Mouse (Mus musculus): ENCODE data around the gene Gm21762. TPM values are rescaled to one million over a fixed set of nuclear protein-coding genes. Genes with fewer than 3 reads are reported as not detected.
"Not testable (repeated sequence)": the region's sequence is repeated elsewhere in the genome, so short reads cannot be mapped to it uniquely, and the experiment has no call there.

Gene Gm21762
- polyA plus RNA-seq (2012; rRNA removed) = not detected in 2 replicates

GRCm38 (mm10) chr13:120215847-120216246, at the start of gene Gm21762:
TSS of gene Gm21762 (minus strand) at chr13:120215947.
- not testable (repeated sequence) for H3K4me1 ChIP-seq (ENCODE audit: control insufficient read depth, insufficient read depth, low read length); H3K27ac ChIP-seq (ENCODE audit: insufficient read depth, low read length); H3K4me3 ChIP-seq (ENCODE audit: insufficient read depth, low read length)

GRCm38 (mm10) chr13:120262870-120263269, 47.1 kb upstream of the Gm21762 start, which contains the start of gene AF067061:
TSS of gene AF067061 (plus strand) at chr13:120263114.
- H3K4me1 ChIP-seq (ENCODE audit: control insufficient read depth, insufficient read depth, low read length); H3K4me3 ChIP-seq (ENCODE audit: insufficient read depth, low read length); H3K27ac ChIP-seq (ENCODE audit: insufficient read depth, low read length): not testable (repeated sequence)

- H3K4me3 ChIP-seq (ENCODE audit: insufficient read depth, low read length); H3K4me1 ChIP-seq (ENCODE audit: control insufficient read depth, insufficient read depth, low read length); H3K27ac ChIP-seq (ENCODE audit: insufficient read depth, low read length): not testable (repeated sequence)
Measured at GRCm38 (mm10) chr13:120259718-120260117, 44.0 kb upstream of the Gm21762 start.

GRCm38 (mm10) chr13:120258817-120259658, 43.3 kb upstream of the Gm21762 start:
- H3K4me1 ChIP-seq (ENCODE audit: control insufficient read depth, insufficient read depth, low read length); H3K4me3 ChIP-seq (ENCODE audit: insufficient read depth, low read length); H3K27ac ChIP-seq (ENCODE audit: insufficient read depth, low read length): not testable (repeated sequence)

GRCm38 (mm10) chr13:120251208-120251924, 35.6 kb upstream of the Gm21762 start:
- not testable (repeated sequence) for H3K27ac ChIP-seq (ENCODE audit: insufficient read depth, low read length); H3K4me1 ChIP-seq (ENCODE audit: control insufficient read depth, insufficient read depth, low read length); H3K4me3 ChIP-seq (ENCODE audit: insufficient read depth, low read length)

GRCm38 (mm10) chr13:120238811-120239210, 23.1 kb upstream of the Gm21762 start, which contains the start of gene Gm21731:
TSS of gene Gm21731 (plus strand) at chr13:120239111.
- not testable (repeated sequence) for H3K27ac ChIP-seq (ENCODE audit: insufficient read depth, low read length); H3K4me1 ChIP-seq (ENCODE audit: control insufficient read depth, insufficient read depth, low read length); H3K4me3 ChIP-seq (ENCODE audit: insufficient read depth, low read length)

GRCm38 (mm10) chr13:120232447-120233049, 16.8 kb upstream of the Gm21762 start:
- H3K4me1 ChIP-seq (ENCODE audit: control insufficient read depth, insufficient read depth, low read length); H3K4me3 ChIP-seq (ENCODE audit: insufficient read depth, low read length): not testable (repeated sequence)

GRCm38 (mm10) chr13:120231798-120232197, 16.1 kb upstream of the Gm21762 start:
- not testable (repeated sequence) for H3K27ac ChIP-seq (ENCODE audit: insufficient read depth, low read length); H3K4me1 ChIP-seq (ENCODE audit: control insufficient read depth, insufficient read depth, low read length); H3K4me3 ChIP-seq (ENCODE audit: insufficient read depth, low read length)

More at GRCm38 (mm10) chr13:120232447-120233049, 16.8 kb upstream of the Gm21762 start:
- H3K27ac ChIP-seq (ENCODE audit: insufficient read depth, low read length) = not testable (repeated sequence)

- not testable (repeated sequence) for H3K27ac ChIP-seq (ENCODE audit: insufficient read depth, low read length); H3K4me3 ChIP-seq (ENCODE audit: insufficient read depth, low read length); H3K4me1 ChIP-seq (ENCODE audit: control insufficient read depth, insufficient read depth, low read length)
Measured at GRCm38 (mm10) chr13:120223012-120223659, 7.4 kb upstream of the Gm21762 start.

GRCm38 (mm10) chr13:120220922-120221321, 5.2 kb upstream of the Gm21762 start:
- H3K4me3 ChIP-seq (ENCODE audit: insufficient read depth, low read length); H3K27ac ChIP-seq (ENCODE audit: insufficient read depth, low read length); H3K4me1 ChIP-seq (ENCODE audit: control insufficient read depth, insufficient read depth, low read length): not testable (repeated sequence)

GRCm38 (mm10) chr13:120196189-120196821, 19.4 kb downstream of the Gm21762 start:
- H3K4me3 ChIP-seq (ENCODE audit: insufficient read depth, low read length); H3K27ac ChIP-seq (ENCODE audit: insufficient read depth, low read length); H3K4me1 ChIP-seq (ENCODE audit: control insufficient read depth, insufficient read depth, low read length): not testable (repeated sequence)

GRCm38 (mm10) chr13:120172133-120172532, 43.6 kb downstream of the Gm21762 start, which contains the start of gene Gm21818:
TSS of gene Gm21818 (plus strand) at chr13:120172433.
- not testable (repeated sequence) for H3K4me3 ChIP-seq (ENCODE audit: insufficient read depth, low read length); H3K4me1 ChIP-seq (ENCODE audit: control insufficient read depth, insufficient read depth, low read length); H3K27ac ChIP-seq (ENCODE audit: insufficient read depth, low read length)

GRCm38 (mm10) chr13:120168301-120168700, 47.4 kb downstream of the Gm21762 start:
- not testable (repeated sequence) for H3K4me3 ChIP-seq (ENCODE audit: insufficient read depth, low read length); H3K4me1 ChIP-seq (ENCODE audit: control insufficient read depth, insufficient read depth, low read length); H3K27ac ChIP-seq (ENCODE audit: insufficient read depth, low read length)
